Mouse (Mus musculus) brain, embryonic 14.5 days (tissue): Measurements from ENCODE around the gene Pcbd1.
"Not testable (repeated sequence)": the region's sequence is repeated elsewhere in the genome, so short reads cannot be mapped to it uniquely, and the experiment has no call there.

Source experiments
- CTCF ChIP-seq: fragments of 200-500 bp; IDR thresholded peaks from 2 replicates; pipeline ENCODE4 v1.5.1; 2012; ENCODE audit warnings: inconsistent platforms, mild to moderate bottlenecking, moderate library complexity, borderline replicate concordance; ENCODE audit not compliant: insufficient read depth, insufficient read length; ENCODE audit errors: extremely low read depth
- POLR2A ChIP-seq: fragments of 200-500 bp; IDR thresholded peaks from 2 replicates; pipeline ENCODE4 v1.6.1; 2012; ENCODE audit warnings: mild to moderate bottlenecking, inconsistent platforms, borderline replicate concordance; ENCODE audit not compliant: poor library complexity, insufficient read depth, insufficient read length, severe bottlenecking; ENCODE audit errors: extremely low read depth

DNA sequence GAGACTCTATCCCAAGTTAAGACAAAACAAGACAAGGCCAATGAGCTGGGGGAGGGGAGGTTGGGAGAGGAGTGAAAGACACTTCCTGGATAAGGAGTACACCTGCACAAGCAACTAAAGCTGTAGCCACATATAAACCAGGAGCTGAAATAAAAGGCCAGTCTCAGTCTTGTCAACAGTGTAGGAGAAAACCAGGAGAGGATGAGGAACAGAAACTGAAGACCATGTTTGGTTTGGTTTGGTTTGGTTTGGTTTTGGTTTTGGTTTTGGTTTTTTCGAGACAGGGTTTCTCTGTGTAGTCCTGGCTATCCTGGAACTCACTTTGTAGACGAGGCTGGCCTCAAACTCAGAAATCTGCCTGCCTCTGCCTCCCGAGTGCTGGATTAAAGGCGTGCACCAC, 32.6 kb downstream of the Pcbd1 start:
- not testable (repeated sequence) for TF ChIP-seq CTCF, POLR2A
